In genomic region chr11:87884856-87885255, GRCm38 (mm10) we compare ENCODE assay signal across 30 mouse cellular contexts. TPM values are rescaled to one million over a fixed set of nuclear protein-coding genes. Genes with fewer than 3 reads are reported as not detected.
A peak's percentile ranks its signal among the peaks of the same experiment; 100 is the strongest.
DNase-seq lines count a peak whose midpoint lies in the region; ATAC-seq and TF ChIP-seq lines count a peak whose summit lies in the region.
"Had no signal": no experiment of that assay in that cellular context is flagged by ENCODE, and none has a peak within 500 bp of the region (broad histone marks: within the 10 kb centered on the region; RNA-seq: fewer than 3 reads in every experiment).

No protein-coding gene starts in this region.

- H3K9ac ChIP-seq in MEL (ENCODE audit: control insufficient read depth, low read depth, low read length, poor library complexity, severe bottlenecking): peak overlapping the region; percentile 44; the same call in 1 of the 2 replicates
- H3K9ac ChIP-seq in liver, embryonic 11.5 days (ENCODE audit: low read depth, low read length): no peak overlapping the region

- ATAC-seq in liver, embryonic 11.5 days (replicated peaks; ENCODE audit: low FRiP score): no peak
- ATAC-seq: activated CD4-positive, CD25-positive, alpha-beta regulatory T cell, adult 4 months; CD4-positive, CD25-positive, alpha-beta regulatory T cell, adult 4 months; Patski had no signal

- H3K9me3 ChIP-seq in MEL (replicated peaks; ENCODE audit: insufficient read depth, low read length): no peaks in the 10 kb centered on the region
- no peaks in the 10 kb centered on the region for H3K9me3 ChIP-seq in liver, embryonic 11.5 days (ENCODE audit: control insufficient read depth, low read length)
- H3K9me3 ChIP-seq: G1E had no signal

- TF ChIP-seq CTCF in MEL (IDR thresholded peaks at IDR 0.05 in 2 of 3, conservative IDR thresholded peaks at IDR 0.05 in 1 of 3; ENCODE audit: control insufficient read depth in 1 of 3, insufficient read depth in 1 of 3, low read depth in 2 of 3, low read length in 3 of 3, poor library complexity in 1 of 3, severe bottlenecking in 1 of 3): no peak

- H3K4me3 ChIP-seq in MEL (ENCODE audit: control insufficient read depth in 1 of 2, insufficient read depth in 1 of 2, low read depth in 2 of 2, low read length in 2 of 2): peak overlapping the region in 1 of 2 experiments; percentile 51; a peak in 1 of 4 replicates
- H3K4me3 ChIP-seq in myocyte: no peak overlapping the region
- no peak overlapping the region for H3K4me3 ChIP-seq in liver, embryonic 11.5 days (ENCODE audit: low read depth, low read length)

- peak; percentile 22 for DNase-seq in 416B (ENCODE audit: low read depth)
- peak; percentile 51 for DNase-seq in MEL (ENCODE audit: low read depth, low spot score)
- peak; percentile 52 for DNase-seq in MN1 (ENCODE audit: low spot score)
- no peak for DNase-seq in adrenal gland, postnatal 4 days (ENCODE audit: low spot score in 2 of 2)
- DNase-seq in liver, embryonic 11.5 days (ENCODE audit: low spot score): no peak
- no peak for DNase-seq in embryo, embryonic 9.5 days (ENCODE audit: extremely low spot score)
- no peak for DNase-seq in heart, postnatal 36 days
- DNase-seq: adrenal gland, adult 2 months; adrenal gland, adult 8-10 months; adrenal gland, postnatal 10 days; adrenal gland, postnatal 14 days; adrenal gland, postnatal 25 days; adrenal gland, postnatal 36 days; B cell, adult 2 months; cerebellum, adult 11 months; cerebellum, adult 11-12 months; cerebellum, adult 18-20 months; cerebellum, adult 2 months; cerebellum, adult 8-10 months; cerebellum, adult 9-10 months had no signal

- TF ChIP-seq EP300 in MEL (IDR thresholded peaks at IDR 0.05; ENCODE audit: low read depth in 1 of 2, low read length in 2 of 2): peak in 1 of 2 experiments; percentile 21; a peak in 1 of 4 replicates

- intact Hi-C loops in heart, postnatal 36 days (cut with DNase I): loop anchor here (5.0 kb wide), 1 partner anchor 223 kb away; the partner anchor contains the start of gene Rnf43

- H3K36me3 ChIP-seq in MEL (ENCODE audit: control insufficient read depth in 1 of 2, insufficient read depth in 2 of 2, low read length in 2 of 2): no peaks in the 10 kb centered on the region; a peak in 1 of 4 replicates
- no peaks in the 10 kb centered on the region for H3K36me3 ChIP-seq in myocyte (ENCODE audit: control insufficient read depth, insufficient read depth)
- H3K36me3 ChIP-seq in liver, embryonic 11.5 days (ENCODE audit: control insufficient read depth, insufficient read depth, low read length): no peaks in the 10 kb centered on the region
- H3K36me3 ChIP-seq: G1E had no signal

- peaks cover 0 to 5% of the 10 kb centered on the region in 2 experiments; a peak in 2 of 4 replicates for H3K4me1 ChIP-seq in MEL (ENCODE audit: control insufficient read depth in 1 of 2, insufficient read depth in 2 of 2, low read length in 2 of 2)
- H3K4me1 ChIP-seq in liver, embryonic 11.5 days (replicated peaks; ENCODE audit: control insufficient read depth, insufficient read depth, low read length): no peaks in the 10 kb centered on the region

- TF ChIP-seq POLR2A in MEL (IDR thresholded peaks at IDR 0.05; ENCODE audit: control insufficient read depth in 1 of 2, insufficient read depth in 1 of 2, low read depth in 1 of 2, low read length in 2 of 2, poor library complexity in 1 of 2) (no peak), myocyte (IDR thresholded peaks at IDR 0.05; ENCODE audit: insufficient read length, low read depth) (no peak)

- peak overlapping the region; percentile 42 for H3K4me2 ChIP-seq in myocyte (ENCODE audit: low read depth)
- H3K4me2 ChIP-seq in liver, embryonic 11.5 days: no peak overlapping the region

- no peak overlapping the region for H3ac ChIP-seq in myocyte (ENCODE audit: control insufficient read depth, insufficient read length)

- 69% methylated on average over 5 of the region's 5 CpGs for WGBS in liver, embryonic 11.5 days

- H3K27ac ChIP-seq in MEL (ENCODE audit: control insufficient read depth, low read depth, low read length): peak overlapping the region; percentile 57; the same call in 1 of the 2 replicates
- no peak overlapping the region for H3K27ac ChIP-seq in liver, embryonic 11.5 days (ENCODE audit: low read depth, low read length)

- no peak for TF ChIP-seq RAD21 in MEL (IDR thresholded peaks at IDR 0.05; ENCODE audit: low read depth, low read length)

- H3K79me2 ChIP-seq in MEL (ENCODE audit: control insufficient read depth, insufficient read depth, low read length, poor library complexity) (no peaks in the 10 kb centered on the region), myocyte (ENCODE audit: control insufficient read depth, insufficient read depth) (no peaks in the 10 kb centered on the region)

- H3K27me3 ChIP-seq in MEL (ENCODE audit: control insufficient read depth in 1 of 2, insufficient read depth in 2 of 2, low read length in 2 of 2) (peaks cover 7 to 18% of the 10 kb centered on the region in 2 experiments), myocyte (ENCODE audit: control insufficient read depth, insufficient read depth, insufficient read length) (peaks cover 20% of the 10 kb centered on the region)
- 0 out of 2 replicates have a peak, but pooled peaks cover 2% of the 10 kb centered on the region for H3K27me3 ChIP-seq in liver, embryonic 11.5 days (replicated peaks; ENCODE audit: control insufficient read depth, insufficient read depth, low read length)

TF ChIP-seq in MEL, 35 proteins besides CTCF, POLR2A, EP300 and RAD21:
- TF ChIP-seq E2F4 (IDR thresholded peaks at IDR 0.05; ENCODE audit: borderline replicate concordance, low read depth, low read length) (no peak), TCF12 (IDR thresholded peaks at IDR 0.05; ENCODE audit: low read depth, low read length) (peak; percentile 24; the same call in 1 of the 2 replicates)

TF ChIP-seq in myocyte, 11 proteins besides CTCF, POLR2A, EP300 and RAD21:
- no peak for TF ChIP-seq TCF12 (IDR thresholded peaks at IDR 0.05; ENCODE audit: insufficient read depth, poor library complexity, severe bottlenecking)
- TF ChIP-seq MAX (IDR thresholded peaks at IDR 0.05; ENCODE audit: low read depth): no peak
- TF ChIP-seq MYOD1 (IDR thresholded peaks at IDR 0.05; ENCODE audit: control insufficient read depth in 1 of 3, insufficient read length in 2 of 3, low read depth in 2 of 3): no peak
- no peak for TF ChIP-seq SRF (IDR thresholded peaks at IDR 0.05; ENCODE audit: control insufficient read depth, insufficient read length, low read depth)
- no peak for TF ChIP-seq REST (IDR thresholded peaks at IDR 0.05; ENCODE audit: insufficient read depth, insufficient read length)
- TF ChIP-seq POLR2AphosphoS2 (IDR thresholded peaks at IDR 0.05; ENCODE audit: insufficient read length, low read depth): no peak
- no peak for TF ChIP-seq E2F4 (IDR thresholded peaks at IDR 0.05; ENCODE audit: insufficient read depth)
- TF ChIP-seq CEBPB (IDR thresholded peaks at IDR 0.05; ENCODE audit: insufficient read depth, poor library complexity, severe bottlenecking): peak; percentile 88; the same call in 1 of the 2 replicates
- TF ChIP-seq MYOG (IDR thresholded peaks at IDR 0.05; ENCODE audit: control insufficient read depth in 1 of 3, insufficient read depth in 1 of 3, insufficient read length in 2 of 3, low read depth in 2 of 3): no peak
TF ChIP-seq in myocyte: peak in this region for 1.

RNA-seq across cellular contexts. Expression of gene Olfr462, which starts 7.2 kb away (rescaled TPM):
- total RNA-seq in MEL (2012; rRNA removed): not detected in 2 replicates
- polyA plus RNA-seq in MEL (2012; ENCODE audit: insufficient read depth in 1 of 2, insufficient read length in 2 of 2, low read depth in 1 of 2, low replicate concordance in 2 of 2, missing spikeins in 1 of 2) (not detected), myocyte (2012; fragmentation: generic; extraction: Trizol) (not detected)
- total RNA-seq in adrenal gland, postnatal 4 days (2021): not detected
- not detected in 2 replicates for polyA plus RNA-seq in liver, embryonic 11.5 days (2014; fragmentation: Nextera tagmentation; extraction: Ambion mirVana)
- not detected for total RNA-seq in heart, postnatal 36 days (2021)
- total RNA-seq: adrenal gland, adult 18-20 months; adrenal gland, adult 2 months; adrenal gland, adult 8-10 months; adrenal gland, postnatal 10 days; adrenal gland, postnatal 14 days; adrenal gland, postnatal 25 days; adrenal gland, postnatal 36 days; ES-E14 had no signal
- polyA plus RNA-seq: activated CD4-positive, CD25-positive, alpha-beta regulatory T cell, adult 4 months; adrenal gland, adult 2 months; brain, embryonic 14.5 days; C2C12; CD4-positive, CD25-positive, alpha-beta regulatory T cell, adult 4 months; cerebellum, adult 2 months; G1E; Patski had no signal

RNA-seq across cellular contexts. Expression of gene Epx, which starts 9.5 kb away (rescaled TPM):
- total RNA-seq in MEL (2012; rRNA removed): not detected in 2 replicates
- polyA plus RNA-seq in MEL (2012; ENCODE audit: insufficient read depth in 1 of 2, insufficient read length in 2 of 2, low read depth in 1 of 2, low replicate concordance in 2 of 2, missing spikeins in 1 of 2) (under 1 TPM in 1 of 2 experiments, not detected in 1; 0.03 TPM), myocyte (2012; fragmentation: generic; extraction: Trizol) (not detected)
- under 1 TPM; 0.45 to 0.99 TPM for total RNA-seq in adrenal gland, postnatal 4 days (2021)
- 6.2 and 9.7 TPM in 2 replicates for polyA plus RNA-seq in liver, embryonic 11.5 days (2014; fragmentation: Nextera tagmentation; extraction: Ambion mirVana)
- total RNA-seq in heart, postnatal 36 days (2021): not detected
- total RNA-seq: adrenal gland, adult 18-20 months; adrenal gland, adult 2 months; adrenal gland, adult 8-10 months; adrenal gland, postnatal 25 days; adrenal gland, postnatal 36 days; CH12.LX; G1E had no signal
- polyA plus RNA-seq: activated CD4-positive, CD25-positive, alpha-beta regulatory T cell, adult 4 months; adrenal gland, adult 2 months; C2C12; CD4-positive, CD25-positive, alpha-beta regulatory T cell, adult 4 months; G1E; Patski had no signal

RNA-seq across cellular contexts. Expression of gene Olfr463, which starts 12.3 kb away (rescaled TPM):
- total RNA-seq in MEL (2012; rRNA removed): not detected in 2 replicates
- polyA plus RNA-seq in MEL (2012; ENCODE audit: insufficient read depth in 1 of 2, insufficient read length in 2 of 2, low read depth in 1 of 2, low replicate concordance in 2 of 2, missing spikeins in 1 of 2) (not detected), myocyte (2012; fragmentation: generic; extraction: Trizol) (not detected)
- total RNA-seq in adrenal gland, postnatal 4 days (2021): not detected
- polyA plus RNA-seq in liver, embryonic 11.5 days (2014; fragmentation: Nextera tagmentation; extraction: Ambion mirVana): not detected in 2 replicates
- total RNA-seq in heart, postnatal 36 days (2021): not detected
- total RNA-seq: adrenal gland, adult 18-20 months; adrenal gland, adult 2 months; adrenal gland, adult 8-10 months; adrenal gland, postnatal 10 days; adrenal gland, postnatal 14 days; adrenal gland, postnatal 25 days; adrenal gland, postnatal 36 days; CH12.LX; ES-E14; G1E had no signal
- polyA plus RNA-seq: activated CD4-positive, CD25-positive, alpha-beta regulatory T cell, adult 4 months; adrenal gland, adult 2 months; C2C12; CD4-positive, CD25-positive, alpha-beta regulatory T cell, adult 4 months; cerebellum, adult 2 months; G1E; Patski had no signal

RNA-seq across cellular contexts. Expression of gene Mks1, which starts 31.8 kb away (rescaled TPM):
- total RNA-seq in MEL (2012; rRNA removed): 3.3 and 3.7 TPM in 2 replicates
- polyA plus RNA-seq in MEL (2012; ENCODE audit: insufficient read depth in 1 of 2, insufficient read length in 2 of 2, low read depth in 1 of 2, low replicate concordance in 2 of 2, missing spikeins in 1 of 2): 1 to 10 TPM in 1 of 2 experiments, not detected in 1; 6.1 TPM
- 6.6 TPM for polyA plus RNA-seq in myocyte (2012; fragmentation: generic; extraction: Trizol)
- 10 to 100 TPM; 22.3 to 22.5 TPM for total RNA-seq in adrenal gland, postnatal 4 days (2021)
- polyA plus RNA-seq in liver, embryonic 11.5 days (2014; fragmentation: Nextera tagmentation; extraction: Ambion mirVana): 7.1 and 9.2 TPM in 2 replicates
- 1 to 10 TPM; 1.9 to 3.1 TPM for total RNA-seq in heart, postnatal 36 days (2021)

RNA-seq across cellular contexts. Expression of gene Olfr464, which starts 35.9 kb away (rescaled TPM):
- not detected in 2 replicates for total RNA-seq in MEL (2012; rRNA removed)
- not detected for polyA plus RNA-seq in MEL (2012; ENCODE audit: insufficient read depth in 1 of 2, insufficient read length in 2 of 2, low read depth in 1 of 2, low replicate concordance in 2 of 2, missing spikeins in 1 of 2)
- not detected for polyA plus RNA-seq in myocyte (2012; fragmentation: generic; extraction: Trizol)
- total RNA-seq in adrenal gland, postnatal 4 days (2021): not detected
- not detected in 2 replicates for polyA plus RNA-seq in liver, embryonic 11.5 days (2014; fragmentation: Nextera tagmentation; extraction: Ambion mirVana)
- total RNA-seq in heart, postnatal 36 days (2021): not detected
- total RNA-seq: adrenal gland, adult 18-20 months; adrenal gland, adult 2 months; adrenal gland, adult 8-10 months; adrenal gland, postnatal 10 days; adrenal gland, postnatal 14 days; adrenal gland, postnatal 25 days; adrenal gland, postnatal 36 days; CH12.LX; ES-E14; G1E had no signal
- polyA plus RNA-seq: activated CD4-positive, CD25-positive, alpha-beta regulatory T cell, adult 4 months; adrenal gland, adult 2 months; C2C12; CD4-positive, CD25-positive, alpha-beta regulatory T cell, adult 4 months; cerebellum, adult 2 months; G1E; Patski had no signal

Comparison
In these comparisons a context has a peak if more than half of its experiments do, and no peak if none do; other contexts are left out.
1. DNase-seq: peak in 416B (single experiment), MEL (single experiment) and MN1 (single experiment); none in adrenal gland, postnatal 4 days (0 of 2), liver, embryonic 11.5 days (single experiment), embryo, embryonic 9.5 days (single experiment) and heart, postnatal 36 days (0 of 2).